Mouse (Mus musculus): ENCODE measurements at regions not wholly inside any gene's neighbourhood (a gene's known extent, or its start where the extent isn't known, plus 50 kb on each side); places are given as distances from the start of the nearest gene placed in this dataset.

DNA sequence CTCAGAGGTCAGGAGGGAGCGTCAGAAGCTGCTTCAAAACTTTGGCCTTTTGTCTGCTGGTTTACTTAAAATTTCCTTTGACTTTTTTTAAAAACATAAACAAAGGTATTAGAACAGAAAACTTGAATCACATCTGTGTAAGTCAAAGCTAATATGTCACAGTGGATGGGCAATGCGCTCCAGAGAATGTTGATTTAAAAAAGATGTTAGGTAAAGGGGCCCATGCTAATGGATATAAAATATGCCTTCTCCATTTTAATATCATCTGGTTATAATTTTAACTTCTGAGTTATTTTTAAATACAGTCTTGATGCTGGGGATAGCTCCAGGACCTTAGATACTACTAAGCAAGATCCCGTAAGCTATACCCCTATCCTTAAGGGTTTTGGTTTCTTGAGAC is 252.5 kb downstream of the Prex1 start:
- TF ChIP-seq CTCF (IDR thresholded peaks at IDR 0.05; ENCODE audit: borderline replicate concordance, extremely low read depth, insufficient read depth, insufficient read length) (no peak), POLR2A (IDR thresholded peaks at IDR 0.05; ENCODE audit: borderline replicate concordance, extremely low read depth, insufficient read depth, insufficient read length, poor library complexity, severe bottlenecking) (no peak)

Measured in brain, embryonic 14.5 days (tissue).